Mouse (Mus musculus) mouse trophoblast stem cell (cell line): Measurements from ENCODE around the gene 4933427I04Rik.

Experiments
- in situ Hi-C, 2 experiments: fragments of 300-500 bp; cut with MseI, MboI; formaldehyde crosslinking; loops; 2 replicates in 1 of 2; 3 replicates in 1 of 2; pipeline ENCODE4 v1.15.1; 2025

The 4933427I04Rik gene

DNA sequence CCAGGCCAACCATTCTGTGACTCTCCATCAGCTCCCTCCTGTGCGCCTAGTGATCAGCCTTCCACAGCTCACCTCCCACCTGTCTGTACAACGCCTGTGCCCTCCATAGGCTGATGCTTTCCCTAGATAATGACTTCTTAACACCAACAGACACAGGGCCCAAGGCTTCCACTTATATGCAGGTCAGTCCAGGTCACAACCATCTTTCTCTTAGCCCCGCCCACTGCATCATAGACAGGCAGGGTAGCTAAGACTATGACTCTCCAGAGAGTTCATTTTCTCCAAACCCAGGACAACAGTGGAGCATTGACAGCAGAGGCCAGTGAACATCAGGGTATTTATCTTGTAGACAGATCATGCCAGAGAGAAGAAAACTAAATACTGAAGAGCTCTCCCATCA, at the start of gene 4933427I04Rik:
4933427I04Rik (plus strand) TSS at position 301 of the 400 bp plus-strand sequence.
- in situ Hi-C loops, result no loop called here

DNA sequence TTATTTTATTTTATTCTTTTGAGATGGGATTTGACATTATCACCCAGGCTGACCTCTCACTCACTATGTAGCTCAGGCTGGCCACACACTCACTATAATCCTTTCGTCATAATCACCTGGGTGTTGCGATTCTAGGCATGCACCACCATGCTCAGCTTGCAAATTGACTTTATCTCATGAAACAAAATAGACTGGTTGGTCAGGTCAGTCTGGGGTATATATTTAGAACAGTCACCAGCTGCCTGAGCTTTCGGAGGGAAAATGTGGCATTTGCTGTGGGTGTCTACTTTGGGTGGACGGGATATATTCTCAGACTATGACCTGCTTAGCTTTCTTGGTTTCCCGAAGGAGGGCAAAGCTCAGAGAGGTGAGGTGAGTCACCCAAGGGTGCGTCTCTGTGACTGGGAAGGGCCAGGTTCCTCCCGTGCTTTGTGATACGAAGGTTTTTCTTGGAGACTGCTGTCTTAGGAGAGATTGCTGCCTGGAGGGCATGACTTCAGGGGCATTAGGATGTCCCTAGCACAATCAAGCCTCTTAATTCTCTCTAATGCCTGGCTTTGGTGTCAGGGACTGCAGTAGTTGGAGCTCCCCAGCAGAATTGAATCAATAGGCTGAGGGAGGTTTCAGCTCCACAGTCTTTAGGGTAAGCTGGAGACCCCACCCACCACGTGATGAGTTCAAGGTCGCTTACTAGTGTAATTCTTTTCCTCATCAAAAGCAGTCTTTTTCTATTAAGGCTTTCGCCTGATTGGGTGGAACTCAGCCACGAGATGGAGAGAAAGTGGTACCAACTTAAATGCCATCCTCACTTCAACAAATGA, 48.8 kb upstream of the 4933427I04Rik start:
- in situ Hi-C loops, result no loop called here

DNA sequence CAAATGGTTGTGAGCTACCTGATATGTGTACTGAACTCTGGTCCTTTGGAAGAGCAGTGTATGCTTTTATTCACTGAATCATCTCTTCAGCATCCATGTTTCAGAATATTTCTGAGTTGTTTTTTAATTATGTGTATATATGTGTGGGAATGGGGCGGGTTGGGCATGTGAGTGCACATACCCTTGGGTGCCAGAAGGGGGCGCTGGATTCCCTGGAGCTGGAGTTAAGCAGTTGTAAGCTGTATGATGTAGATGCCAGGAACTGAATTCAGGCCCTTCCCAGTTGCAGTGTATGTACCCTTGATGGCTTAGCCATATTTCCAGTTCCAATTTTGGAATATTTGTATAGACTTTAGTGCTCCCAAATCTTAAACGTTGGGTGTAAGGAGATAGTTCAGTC, 47.0 kb upstream of the 4933427I04Rik start:
- in situ Hi-C loops, result no loop called here

DNA sequence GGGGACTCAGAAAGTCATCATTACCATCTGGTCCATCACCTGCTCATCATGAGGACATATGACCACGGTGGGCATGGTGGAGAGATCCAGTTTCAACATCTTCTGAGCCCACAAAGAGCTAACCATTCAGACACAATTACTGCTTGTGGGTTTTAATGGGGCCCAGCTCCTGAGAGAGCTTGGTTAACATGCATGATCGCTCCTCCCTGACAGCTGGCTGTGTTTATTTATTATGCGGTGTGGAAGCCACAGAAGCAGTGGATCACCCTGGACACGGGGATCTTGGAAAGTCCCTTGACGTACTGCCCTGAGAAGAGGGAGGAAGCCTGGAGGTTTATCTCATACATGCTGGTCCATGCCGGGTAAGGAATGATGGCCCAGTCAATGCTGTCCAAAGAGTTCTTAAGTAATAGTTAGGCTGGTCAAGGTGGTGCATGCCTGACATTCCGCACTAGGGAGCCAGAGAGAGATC, 45.4 kb upstream of the 4933427I04Rik start:
- in situ Hi-C loops, result no loop called here

DNA sequence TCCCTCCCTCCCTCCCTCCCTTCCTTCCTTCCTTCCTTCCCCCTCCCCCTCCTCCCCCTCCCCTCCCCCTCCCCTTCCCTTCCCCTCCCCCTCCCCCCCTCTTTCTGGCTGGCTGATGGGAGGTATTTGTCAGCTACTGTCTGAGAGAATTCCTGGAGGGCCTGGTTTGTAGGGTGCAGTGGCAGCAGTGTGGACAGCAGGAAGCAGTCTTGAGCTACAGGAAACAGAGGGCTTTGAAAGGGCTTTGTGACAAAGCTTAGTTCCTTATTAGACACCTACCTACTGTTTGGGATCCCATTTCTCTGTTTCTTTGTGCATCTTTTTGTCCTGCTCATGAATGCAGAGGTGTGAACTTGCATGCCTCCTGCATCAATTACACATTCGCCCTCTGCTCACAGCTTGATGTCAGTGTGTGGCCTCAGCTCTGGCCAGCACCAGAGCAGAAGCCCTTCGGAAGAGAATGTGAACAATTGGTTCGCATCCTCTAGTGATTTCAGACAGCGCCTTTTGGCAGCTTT, 40.3 kb upstream of the 4933427I04Rik start:
- in situ Hi-C loops, result no loop called here

- in situ Hi-C loops, result no loop called here
Measured at GRCm38 (mm10) chr4:123842126-123842525, 17.4 kb upstream of the 4933427I04Rik start.

DNA sequence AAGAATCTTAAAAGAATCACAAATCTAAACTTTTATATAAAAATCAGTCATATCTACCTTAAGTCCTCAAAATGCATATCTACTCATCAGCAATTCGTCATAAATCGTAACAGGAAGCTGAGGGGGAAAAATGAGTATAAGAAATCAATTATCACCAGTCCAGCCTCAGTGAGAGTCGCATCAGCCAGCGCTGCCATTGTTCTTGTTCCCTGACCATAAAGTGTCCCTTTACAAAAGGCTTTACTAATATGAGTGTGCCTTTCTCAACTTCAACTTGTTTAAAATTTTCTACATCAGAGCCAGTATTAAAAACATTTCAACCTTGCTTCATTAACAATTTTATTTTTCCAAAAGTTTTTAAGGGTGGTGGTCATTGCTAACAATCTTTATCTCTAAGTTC, 2.6 kb upstream of the 4933427I04Rik start:
- in situ Hi-C loops, result no loop called here

- in situ Hi-C loops, result no loop called here
Measured at GRCm38 (mm10) chr4:123858090-123858489, 1.4 kb upstream of the 4933427I04Rik start.

DNA sequence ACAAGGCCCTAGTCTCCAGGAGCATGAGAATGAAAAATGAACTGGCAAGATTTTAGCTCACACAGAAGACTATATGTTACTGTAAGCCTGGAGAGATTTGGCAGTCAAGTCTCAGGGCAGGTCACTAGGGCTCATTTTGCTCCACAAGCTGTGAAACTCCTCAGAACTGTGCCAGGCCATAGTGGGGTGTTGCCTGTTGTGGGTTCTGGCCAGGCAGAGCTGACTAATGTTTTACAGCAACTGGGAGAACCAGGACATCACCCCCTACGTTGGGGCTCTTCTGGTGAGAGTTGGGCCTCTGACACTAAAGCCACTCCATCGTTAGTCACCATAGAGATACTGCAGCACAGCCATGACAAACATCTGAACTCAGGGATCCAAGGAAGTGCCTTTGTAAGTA, 324 bp downstream of the 4933427I04Rik start:
- in situ Hi-C loops, result no loop called here

DNA sequence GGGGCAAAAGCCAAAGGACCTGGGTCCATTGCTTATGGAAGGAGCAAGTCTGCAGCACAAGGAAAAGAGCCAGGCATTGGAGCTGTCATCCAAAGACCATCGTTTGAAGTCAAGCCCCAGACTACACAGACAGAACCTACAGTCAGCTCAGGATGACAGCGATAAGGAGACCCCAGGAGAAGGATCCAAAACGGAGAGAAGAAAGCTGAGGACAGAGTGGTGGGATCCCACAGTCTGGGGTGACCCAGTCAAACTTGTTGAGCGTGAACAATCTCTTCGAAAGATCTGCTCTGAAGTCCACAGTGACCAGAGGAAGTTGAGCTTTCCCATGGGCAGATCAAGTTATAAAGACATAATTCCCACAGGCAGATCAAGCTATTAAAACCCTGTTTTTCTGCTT, 1.1 kb downstream of the 4933427I04Rik start:
- in situ Hi-C loops, result no loop called here

DNA sequence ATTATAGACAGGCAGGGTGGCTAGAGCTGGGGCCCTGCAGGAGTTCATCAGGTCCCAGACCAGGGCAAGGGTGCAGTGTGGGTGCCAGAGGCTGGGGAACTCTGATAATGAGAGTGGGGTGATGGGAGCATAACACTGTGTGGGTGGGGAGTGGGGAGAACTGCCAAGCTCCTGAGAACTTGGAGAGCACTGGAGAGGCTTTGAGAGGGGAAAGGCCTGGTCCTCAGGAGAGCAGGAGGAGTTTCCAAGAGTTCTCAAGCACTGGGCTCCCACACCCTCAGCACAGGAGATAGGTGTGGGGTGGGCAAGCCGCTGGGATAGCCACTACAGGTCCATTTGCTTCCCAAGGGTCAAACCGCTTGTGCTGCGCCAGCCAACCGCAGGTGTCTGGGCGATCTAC, 34.2 kb downstream of the 4933427I04Rik start:
- in situ Hi-C loops, result loop anchor here in 1 of 2 experiments (10.0 kb wide), 1 partner anchor 139 kb away; the partner anchor contains the start of gene Akirin1

GRCm38 (mm10) chr4:123894295-123894694, 34.8 kb downstream of the 4933427I04Rik start:
- in situ Hi-C loops, result loop anchor here in 1 of 2 experiments (10.0 kb wide), 1 partner anchor 139 kb away; the partner anchor contains the start of gene Akirin1

GRCm38 (mm10) chr4:123898696-123899095, 39.2 kb downstream of the 4933427I04Rik start:
- in situ Hi-C loops, result loop anchor here (5.0 to 10.0 kb wide), 2 partner anchors 76 to 144 kb away; partner anchors contain the start of gene Akirin1 (in 1 of the 2)

GRCm38 (mm10) chr4:123903432-123903831, 44.0 kb downstream of the 4933427I04Rik start:
- in situ Hi-C loops, result no loop called here

DNA sequence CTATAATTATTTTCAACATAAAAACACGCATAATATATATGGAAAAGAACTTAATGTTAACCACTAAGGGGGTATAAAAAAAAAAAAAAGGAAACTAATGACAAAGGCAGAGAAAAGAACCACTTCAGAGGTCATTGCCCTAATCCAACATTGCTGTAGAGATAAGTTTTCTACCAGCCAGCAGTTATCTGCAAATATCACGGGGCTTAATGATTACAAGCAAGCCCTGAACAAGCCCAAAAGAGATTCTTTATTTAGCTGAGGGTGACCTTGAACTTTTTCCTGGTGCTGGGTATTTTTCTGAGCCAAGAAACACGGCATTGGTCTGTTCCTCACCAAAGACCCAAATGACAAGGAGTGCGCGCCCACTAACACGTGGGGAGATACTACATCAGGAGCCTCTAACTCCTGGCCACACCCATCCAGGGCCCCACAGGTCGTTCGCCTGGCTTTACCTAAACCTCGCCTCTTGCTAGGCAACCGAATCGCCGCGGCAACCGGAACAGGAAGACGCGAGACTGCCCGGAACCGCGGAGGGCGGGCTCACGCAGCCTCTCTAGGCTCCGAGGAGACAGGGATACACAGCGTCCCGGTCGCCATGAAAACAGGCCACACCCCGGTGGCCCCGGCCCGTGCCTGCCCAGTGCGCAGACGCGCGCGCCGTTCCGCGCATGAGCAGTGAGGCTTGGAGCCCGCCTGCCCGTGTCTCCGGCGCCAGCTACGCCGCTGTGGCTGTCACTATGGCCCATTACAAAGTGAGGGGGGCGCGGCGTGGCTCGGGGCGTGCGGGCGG, 45.0 kb downstream of the 4933427I04Rik start, which contains the start of gene Mycbp:
Mycbp (plus strand) TSS at position 500 of the 793 bp plus-strand sequence.
- in situ Hi-C loops, result no loop called here

DNA sequence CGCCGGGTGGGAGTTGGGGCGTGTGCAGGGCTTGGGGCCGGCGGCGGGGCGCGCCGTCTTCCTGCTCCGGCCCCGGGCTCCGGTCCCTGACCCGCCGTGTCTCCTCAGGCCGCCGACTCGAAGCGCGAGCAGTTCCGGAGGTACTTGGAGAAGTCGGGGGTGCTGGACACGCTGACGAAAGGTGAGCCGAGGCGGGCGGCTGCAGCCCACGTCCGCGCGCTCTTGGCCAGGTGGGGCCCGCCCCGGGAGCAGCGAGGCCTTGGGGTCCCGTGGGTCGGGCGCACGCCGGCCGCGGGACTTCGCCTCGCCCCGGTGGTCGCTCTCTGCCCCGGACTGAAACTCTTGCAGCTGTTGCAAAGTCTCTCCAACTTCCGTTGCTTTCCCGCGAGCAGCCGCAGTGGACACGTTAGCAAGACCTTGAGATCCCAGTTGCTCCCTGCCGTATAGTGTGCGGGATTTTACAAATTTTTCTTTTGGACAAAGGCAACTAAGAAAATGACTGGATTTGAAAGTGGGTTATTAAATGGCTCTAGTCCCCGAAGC, 45.7 kb downstream of the 4933427I04Rik start:
- in situ Hi-C loops, result no loop called here

GRCm38 (mm10) chr4:123911503-123911902, 52.0 kb downstream of the 4933427I04Rik start:
- in situ Hi-C loops, result no loop called here

DNA sequence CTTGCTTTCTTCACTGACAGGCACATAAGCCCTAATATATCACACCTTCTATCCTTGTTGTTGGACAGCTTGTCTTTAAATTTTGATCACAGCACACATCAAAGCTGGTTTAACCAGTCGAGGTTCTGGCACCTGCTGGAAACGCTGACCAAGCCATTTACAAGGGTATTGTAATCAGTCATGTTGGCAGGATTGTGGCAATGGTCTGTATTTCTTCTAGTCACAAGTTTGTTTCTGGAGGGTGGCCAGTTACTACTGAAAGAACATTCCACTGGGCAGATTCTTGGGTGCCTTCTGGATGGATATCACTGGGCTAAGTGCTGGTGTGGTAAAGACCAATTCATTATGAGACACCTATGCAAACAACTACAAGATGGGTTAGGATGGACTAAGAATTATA, 53.0 kb downstream of the 4933427I04Rik start:
- in situ Hi-C loops, result no loop called here
